19 mouse cellular contexts compared by ENCODE assay signal in genomic region chr2:162991394-162992083, GRCm38 (mm10). TPM values are rescaled to one million over a fixed set of nuclear protein-coding genes. Genes with fewer than 3 reads are reported as not detected.
DNase-seq lines count a peak whose midpoint lies in the region; ATAC-seq and TF ChIP-seq lines count a peak whose summit lies in the region.
"Had no signal": no experiment of that assay in that cellular context is flagged by ENCODE, and none has a peak within 500 bp of the region (broad histone marks: within the 10 kb centered on the region; RNA-seq: fewer than 3 reads in every experiment).

No protein-coding gene starts in this region.

- H3K4me2 ChIP-seq in kidney, embryonic 14.5 days (replicated peaks; ENCODE audit: low read depth, low read length), result no peak overlapping the region
- no peak overlapping the region for H3K4me2 ChIP-seq in lung, embryonic 16.5 days (ENCODE audit: low read depth, low read length)
- no peak overlapping the region for H3K4me2 ChIP-seq in lung, postnatal 0 days (replicated peaks; ENCODE audit: low read depth, low read length)
- H3K4me2 ChIP-seq in liver, embryonic 12.5 days, result no peak overlapping the region
- no peak overlapping the region for H3K4me2 ChIP-seq in stomach, embryonic 16.5 days (ENCODE audit: low read depth, low read length)
- H3K4me2 ChIP-seq: liver, embryonic 15.5 days; midbrain, embryonic 13.5 days had no signal

- H3K27me3 ChIP-seq in kidney, embryonic 14.5 days (ENCODE audit: control insufficient read depth, insufficient read depth, low read length), result peaks cover 2% of the 10 kb centered on the region; the same call in 1 of the 2 replicates
- no peaks in the 10 kb centered on the region for H3K27me3 ChIP-seq in lung, embryonic 16.5 days (ENCODE audit: control insufficient read depth, insufficient read depth, low read depth, low read length)
- no peaks in the 10 kb centered on the region for H3K27me3 ChIP-seq in lung, postnatal 0 days (replicated peaks; ENCODE audit: insufficient read depth, low read length)
- peaks cover 25% of the 10 kb centered on the region for H3K27me3 ChIP-seq in liver, embryonic 12.5 days (replicated peaks)
- H3K27me3 ChIP-seq in stomach, embryonic 16.5 days (ENCODE audit: control insufficient read depth, insufficient read depth, low read length), result no peaks in the 10 kb centered on the region
- H3K27me3 ChIP-seq: liver, embryonic 15.5 days; midbrain, embryonic 13.5 days had no signal

- H3K27ac ChIP-seq in kidney, embryonic 14.5 days (ENCODE audit: low read depth, low read length), result no peak overlapping the region
- H3K27ac ChIP-seq in lung, embryonic 16.5 days (ENCODE audit: low read length), result no peak overlapping the region
- H3K27ac ChIP-seq in lung, postnatal 0 days (ENCODE audit: low read length), result no peak overlapping the region
- no peak overlapping the region for H3K27ac ChIP-seq in liver, embryonic 12.5 days
- H3K27ac ChIP-seq in stomach, embryonic 16.5 days (ENCODE audit: low read length), result no peak overlapping the region
- H3K27ac ChIP-seq: heart, embryonic 10.5 days; liver, embryonic 15.5 days; midbrain, embryonic 13.5 days had no signal

- H3K4me3 ChIP-seq in kidney, embryonic 14.5 days (ENCODE audit: low read length), result no peak overlapping the region
- no peak overlapping the region for H3K4me3 ChIP-seq in lung, embryonic 16.5 days (ENCODE audit: low read length)
- no peak overlapping the region for H3K4me3 ChIP-seq in lung, postnatal 0 days (ENCODE audit: low read depth, low read length)
- no peak overlapping the region for H3K4me3 ChIP-seq in liver, embryonic 12.5 days
- no peak overlapping the region for H3K4me3 ChIP-seq in stomach, embryonic 16.5 days (replicated peaks; ENCODE audit: low read length)
- H3K4me3 ChIP-seq: heart, embryonic 10.5 days; liver, embryonic 15.5 days; midbrain, embryonic 13.5 days had no signal

- WGBS in kidney, embryonic 14.5 days, result 40% methylated on average over 6 of the region's 6 CpGs
- 31% methylated on average over 6 of the region's 6 CpGs for WGBS in lung, embryonic 16.5 days
- 29% methylated on average over 6 of the region's 6 CpGs for WGBS in lung, postnatal 0 days
- 36% methylated on average over 6 of the region's 6 CpGs for WGBS in liver, embryonic 12.5 days (ENCODE audit: insufficient replicate concordance)
- 31% methylated on average over 6 of the region's 6 CpGs for WGBS in stomach, embryonic 16.5 days

- no peaks in the 10 kb centered on the region for H3K36me3 ChIP-seq in kidney, embryonic 14.5 days (ENCODE audit: control insufficient read depth, insufficient read depth, low read length)
- no peaks in the 10 kb centered on the region for H3K36me3 ChIP-seq in lung, embryonic 16.5 days (ENCODE audit: control insufficient read depth, insufficient read depth, low read length)
- H3K36me3 ChIP-seq in lung, postnatal 0 days (ENCODE audit: insufficient read depth, low read length), result no peaks in the 10 kb centered on the region
- no peaks in the 10 kb centered on the region for H3K36me3 ChIP-seq in liver, embryonic 12.5 days
- no peaks in the 10 kb centered on the region for H3K36me3 ChIP-seq in stomach, embryonic 16.5 days (ENCODE audit: control insufficient read depth, insufficient read depth, low read length)
- H3K36me3 ChIP-seq: heart, embryonic 10.5 days; liver, embryonic 15.5 days; midbrain, embryonic 13.5 days had no signal

- no peak for DNase-seq in kidney, postnatal 14 days
- no peak for DNase-seq in lung, postnatal 0 days (ENCODE audit: low spot score)
- no peak for DNase-seq in frontal cortex, postnatal 36 days (ENCODE audit: low spot score in 2 of 2)
- DNase-seq: adrenal gland, adult 8-10 months; cerebellum, adult 2 months; embryo, embryonic 11 days; forebrain, postnatal 0 days; gastrocnemius, postnatal 25 days; right cerebral cortex, postnatal 25 days; thymus, postnatal 14 days had no signal

- no peaks in the 10 kb centered on the region for H3K9me3 ChIP-seq in kidney, embryonic 14.5 days (ENCODE audit: control insufficient read depth, low read length)
- H3K9me3 ChIP-seq in lung, embryonic 16.5 days (ENCODE audit: control insufficient read depth, low read length), result no peaks in the 10 kb centered on the region
- no peaks in the 10 kb centered on the region for H3K9me3 ChIP-seq in lung, postnatal 0 days (ENCODE audit: low read length)
- H3K9me3 ChIP-seq in liver, embryonic 12.5 days (replicated peaks), result no peaks in the 10 kb centered on the region
- H3K9me3 ChIP-seq in stomach, embryonic 16.5 days (replicated peaks; ENCODE audit: control insufficient read depth, low read length), result no peaks in the 10 kb centered on the region
- H3K9me3 ChIP-seq: heart, embryonic 10.5 days; liver, embryonic 15.5 days; midbrain, embryonic 13.5 days had no signal

- TF ChIP-seq EP300 in lung, postnatal 0 days (IDR thresholded peaks at IDR 0.05), result no peak

- 0 out of 2 replicates have a peak overlapping the region, but pooled peaks have one; percentile 12 for H3K9ac ChIP-seq in kidney, embryonic 14.5 days (ENCODE audit: low read depth, low read length)
- H3K9ac ChIP-seq in lung, embryonic 16.5 days (ENCODE audit: low read length), result no peak overlapping the region
- no peak overlapping the region for H3K9ac ChIP-seq in lung, postnatal 0 days (replicated peaks; ENCODE audit: low read depth)
- H3K9ac ChIP-seq in liver, embryonic 12.5 days, result no peak overlapping the region
- no peak overlapping the region for H3K9ac ChIP-seq in stomach, embryonic 16.5 days (ENCODE audit: low read length)
- H3K9ac ChIP-seq: forebrain, postnatal 0 days; liver, embryonic 15.5 days; midbrain, embryonic 13.5 days had no signal

- no peak for TF ChIP-seq CTCF in lung, postnatal 0 days (IDR thresholded peaks at IDR 0.05)

- no peak for ATAC-seq in kidney, embryonic 14.5 days (ENCODE audit: low FRiP score, low TSS enrichment)
- ATAC-seq in lung, embryonic 16.5 days (ENCODE audit: low read depth), result 0 out of 2 replicates have a peak, but pooled peaks have one; percentile 23
- no peak for ATAC-seq in lung, postnatal 0 days
- ATAC-seq in liver, embryonic 12.5 days, result peak; percentile 31; the same call in 1 of the 2 replicates
- 0 out of 2 replicates have a peak, but pooled peaks have one; percentile 24 for ATAC-seq in stomach, embryonic 16.5 days (ENCODE audit: insufficient read depth, low FRiP score)
- ATAC-seq: CD4-positive, CD25-positive, alpha-beta regulatory T cell, adult 4 months; forebrain, postnatal 0 days; hindbrain, embryonic 16.5 days; midbrain, embryonic 13.5 days had no signal

- H3K4me1 ChIP-seq in kidney, embryonic 14.5 days (ENCODE audit: control insufficient read depth, insufficient read depth, low read length), result 0 out of 2 replicates have a peak, but pooled peaks cover 5% of the 10 kb centered on the region
- no peaks in the 10 kb centered on the region for H3K4me1 ChIP-seq in lung, embryonic 16.5 days (replicated peaks; ENCODE audit: control insufficient read depth, insufficient read depth, low read length)
- H3K4me1 ChIP-seq in lung, postnatal 0 days (ENCODE audit: insufficient read depth, low read depth, low read length), result no peaks in the 10 kb centered on the region
- peaks cover 3% of the 10 kb centered on the region for H3K4me1 ChIP-seq in liver, embryonic 12.5 days
- H3K4me1 ChIP-seq in stomach, embryonic 16.5 days (ENCODE audit: control insufficient read depth, insufficient read depth, low read length), result 0 out of 2 replicates have a peak, but pooled peaks cover 3% of the 10 kb centered on the region
- H3K4me1 ChIP-seq: heart, embryonic 10.5 days; midbrain, embryonic 13.5 days had no signal

RNA-seq across cellular contexts. Expression of gene Sgk2, which starts 4.4 kb away (rescaled TPM):
- polyA plus RNA-seq in kidney, embryonic 14.5 days (2014; fragmentation: Nextera tagmentation; extraction: Ambion mirVana), result 0.97 and 2.5 TPM in 2 replicates
- not detected in 2 replicates for polyA plus RNA-seq in lung, embryonic 16.5 days (2015; fragmentation: Nextera tagmentation; extraction: Ambion mirVana)
- polyA plus RNA-seq in lung, postnatal 0 days (2015; fragmentation: Nextera tagmentation; extraction: Ambion mirVana), result 0.05 and 0.08 TPM in 2 replicates
- 2.7 and 3.0 TPM in 2 replicates for polyA plus RNA-seq in liver, embryonic 12.5 days (2016; fragmentation: Nextera tagmentation; extraction: Ambion mirVana)
- polyA plus RNA-seq in stomach, embryonic 16.5 days (2015; fragmentation: Nextera tagmentation; extraction: Ambion mirVana), result 1.0 and 1.4 TPM in 2 replicates
- polyA plus RNA-seq: CD4-positive, CD25-positive, alpha-beta regulatory T cell, adult 4 months; midbrain, embryonic 13.5 days had no signal

RNA-seq across cellular contexts. Expression of gene Ift52, which starts 25.6 kb away (rescaled TPM):
- polyA plus RNA-seq in kidney, embryonic 14.5 days (2014; fragmentation: Nextera tagmentation; extraction: Ambion mirVana), result 43.4 and 56.0 TPM in 2 replicates
- 49.8 and 50.6 TPM in 2 replicates for polyA plus RNA-seq in lung, embryonic 16.5 days (2015; fragmentation: Nextera tagmentation; extraction: Ambion mirVana)
- 32.0 and 38.2 TPM in 2 replicates for polyA plus RNA-seq in lung, postnatal 0 days (2015; fragmentation: Nextera tagmentation; extraction: Ambion mirVana)
- polyA plus RNA-seq in liver, embryonic 12.5 days (2016; fragmentation: Nextera tagmentation; extraction: Ambion mirVana), result 24.4 and 25.9 TPM in 2 replicates
- 43.6 and 47.9 TPM in 2 replicates for polyA plus RNA-seq in stomach, embryonic 16.5 days (2015; fragmentation: Nextera tagmentation; extraction: Ambion mirVana)

RNA-seq across cellular contexts. Expression of gene L3mbtl1, which starts 48.3 kb away (rescaled TPM):
- 0.07 TPM in 1 of 2 replicates, not detected in the other for polyA plus RNA-seq in kidney, embryonic 14.5 days (2014; fragmentation: Nextera tagmentation; extraction: Ambion mirVana)
- 0.09 and 0.24 TPM in 2 replicates for polyA plus RNA-seq in lung, embryonic 16.5 days (2015; fragmentation: Nextera tagmentation; extraction: Ambion mirVana)
- not detected in 2 replicates for polyA plus RNA-seq in lung, postnatal 0 days (2015; fragmentation: Nextera tagmentation; extraction: Ambion mirVana)
- 0.06 and 0.08 TPM in 2 replicates for polyA plus RNA-seq in liver, embryonic 12.5 days (2016; fragmentation: Nextera tagmentation; extraction: Ambion mirVana)
- 0.19 and 0.34 TPM in 2 replicates for polyA plus RNA-seq in stomach, embryonic 16.5 days (2015; fragmentation: Nextera tagmentation; extraction: Ambion mirVana)

Comparison
In these comparisons a context has a peak if more than half of its experiments do, and no peak if none do; other contexts are left out.
1. ATAC-seq: peak in lung, embryonic 16.5 days (single experiment), liver, embryonic 12.5 days (single experiment) and stomach, embryonic 16.5 days (single experiment); none in kidney, embryonic 14.5 days (single experiment) and lung, postnatal 0 days (single experiment).